Mouse (Mus musculus): ENCODE measurements around the gene Flrt3. TPM values are rescaled to one million over a fixed set of nuclear protein-coding genes. Genes with fewer than 3 reads are reported as not detected.

The Flrt3 gene
- total and polyA plus RNA-seq, 3 experiments: under 0.01 to 0.23 TPM; not detected in 1

- ATAC-seq (ENCODE audit: extremely low read depth, insufficient number of reproducible peaks, low FRiP score, poor library complexity, severe bottlenecking) (no peak), DNase-seq (ENCODE audit: low spot score) (no peak)
- H3K27me3 ChIP-seq (ENCODE audit: insufficient read depth, low read length): no peaks in the 10 kb centered on the region
- H3K4me3 ChIP-seq (ENCODE audit: low read depth, low read length): no peak overlapping the region
- H3K36me3 ChIP-seq (replicated peaks): no peaks in the 10 kb centered on the region
- TF ChIP-seq POLR2AphosphoS5 (IDR thresholded peaks at IDR 0.05; ENCODE audit: insufficient replicate concordance, low read depth, low read length) (no peak), TAL1 (conservative IDR thresholded peaks at IDR 0.05; ENCODE audit: low read depth, low read length) (no peak), CTCF (IDR thresholded peaks at IDR 0.05; ENCODE audit: low read depth, low read length) (no peak), GATA2 (IDR thresholded peaks at IDR 0.05; ENCODE audit: borderline replicate concordance, low read depth, low read length) (no peak), GATA1 (IDR thresholded peaks at IDR 0.05; ENCODE audit: borderline replicate concordance, low read length) (no peak)
- no peaks in the 10 kb centered on the region for H3K4me1 ChIP-seq (ENCODE audit: insufficient read depth, low read depth, low read length)
- peaks cover 3% of the 10 kb centered on the region; the same call in 1 of the 2 replicates for H3K9me3 ChIP-seq (replicated peaks)
Observed at GRCm38 (mm10) chr2:140673466-140673865, 2.2 kb upstream of the Flrt3 start.

GRCm38 (mm10) chr2:140670457-140670856 is 812 bp downstream of the Flrt3 start:
- H3K4me3 ChIP-seq (ENCODE audit: low read depth, low read length): no peak overlapping the region
- DNase-seq (ENCODE audit: low spot score): no peak
- no peaks in the 10 kb centered on the region for H3K27me3 ChIP-seq (ENCODE audit: insufficient read depth, low read length)
- peaks cover 5% of the 10 kb centered on the region; the same call in 1 of the 2 replicates for H3K9me3 ChIP-seq (replicated peaks)
- H3K4me1 ChIP-seq (ENCODE audit: insufficient read depth, low read depth, low read length): no peaks in the 10 kb centered on the region
- H3K36me3 ChIP-seq (replicated peaks): no peaks in the 10 kb centered on the region
- TF ChIP-seq GATA2 (IDR thresholded peaks at IDR 0.05; ENCODE audit: borderline replicate concordance, low read depth, low read length) (no peak), CTCF (IDR thresholded peaks at IDR 0.05; ENCODE audit: low read depth, low read length) (no peak), POLR2AphosphoS5 (IDR thresholded peaks at IDR 0.05; ENCODE audit: insufficient replicate concordance, low read depth, low read length) (no peak), TAL1 (conservative IDR thresholded peaks at IDR 0.05; ENCODE audit: low read depth, low read length) (no peak), GATA1 (IDR thresholded peaks at IDR 0.05; ENCODE audit: borderline replicate concordance, low read length) (no peak)
- ATAC-seq (ENCODE audit: extremely low read depth, insufficient number of reproducible peaks, low FRiP score, poor library complexity, severe bottlenecking): no peak

- H3K27me3 ChIP-seq (ENCODE audit: insufficient read depth, low read length): no peaks in the 10 kb centered on the region
- no peak for DNase-seq (ENCODE audit: low spot score)
- no peak for ATAC-seq (ENCODE audit: extremely low read depth, insufficient number of reproducible peaks, low FRiP score, poor library complexity, severe bottlenecking)
- no peaks in the 10 kb centered on the region for H3K4me1 ChIP-seq (ENCODE audit: insufficient read depth, low read depth, low read length)
- peaks cover 5% of the 10 kb centered on the region; the same call in 1 of the 2 replicates for H3K9me3 ChIP-seq (replicated peaks)
- no peaks in the 10 kb centered on the region for H3K36me3 ChIP-seq (replicated peaks)
- TF ChIP-seq TAL1 (conservative IDR thresholded peaks at IDR 0.05; ENCODE audit: low read depth, low read length) (no peak), CTCF (IDR thresholded peaks at IDR 0.05; ENCODE audit: low read depth, low read length) (no peak), POLR2AphosphoS5 (IDR thresholded peaks at IDR 0.05; ENCODE audit: insufficient replicate concordance, low read depth, low read length) (no peak), GATA2 (IDR thresholded peaks at IDR 0.05; ENCODE audit: borderline replicate concordance, low read depth, low read length) (no peak), GATA1 (IDR thresholded peaks at IDR 0.05; ENCODE audit: borderline replicate concordance, low read length) (no peak)
- H3K4me3 ChIP-seq (ENCODE audit: low read depth, low read length): no peak overlapping the region
Observed at GRCm38 (mm10) chr2:140669786-140670185, 1.5 kb downstream of the Flrt3 start.

GRCm38 (mm10) chr2:140669081-140669480 is 2.2 kb downstream of the Flrt3 start:
- H3K4me1 ChIP-seq (ENCODE audit: insufficient read depth, low read depth, low read length): no peaks in the 10 kb centered on the region
- no peaks in the 10 kb centered on the region for H3K27me3 ChIP-seq (ENCODE audit: insufficient read depth, low read length)
- DNase-seq (ENCODE audit: low spot score): no peak
- ATAC-seq (ENCODE audit: extremely low read depth, insufficient number of reproducible peaks, low FRiP score, poor library complexity, severe bottlenecking): no peak
- no peaks in the 10 kb centered on the region for H3K36me3 ChIP-seq (replicated peaks)
- TF ChIP-seq GATA2 (IDR thresholded peaks at IDR 0.05; ENCODE audit: borderline replicate concordance, low read depth, low read length): no peak
- no peak for TF ChIP-seq POLR2AphosphoS5 (IDR thresholded peaks at IDR 0.05; ENCODE audit: insufficient replicate concordance, low read depth, low read length)
- no peak for TF ChIP-seq GATA1 (IDR thresholded peaks at IDR 0.05; ENCODE audit: borderline replicate concordance, low read length)
- TF ChIP-seq TAL1 (conservative IDR thresholded peaks at IDR 0.05; ENCODE audit: low read depth, low read length): no peak
- TF ChIP-seq CTCF (IDR thresholded peaks at IDR 0.05; ENCODE audit: low read depth, low read length): no peak
- H3K4me3 ChIP-seq (ENCODE audit: low read depth, low read length): no peak overlapping the region
- H3K9me3 ChIP-seq (replicated peaks): peaks cover 5% of the 10 kb centered on the region; the same call in 1 of the 2 replicates

GRCm38 (mm10) chr2:140668311-140668710 is 3.0 kb downstream of the Flrt3 start:
- no peak for TF ChIP-seq POLR2AphosphoS5 (IDR thresholded peaks at IDR 0.05; ENCODE audit: insufficient replicate concordance, low read depth, low read length)
- Histone ChIP-seq H3K36me3 (replicated peaks) (no peaks in the 10 kb centered on the region), H3K4me1 (ENCODE audit: insufficient read depth, low read depth, low read length) (no peaks in the 10 kb centered on the region), H3K9me3 (replicated peaks) (peaks cover 5% of the 10 kb centered on the region; the same call in 1 of the 2 replicates), H3K27me3 (ENCODE audit: insufficient read depth, low read length) (no peaks in the 10 kb centered on the region), H3K4me3 (ENCODE audit: low read depth, low read length) (no peak overlapping the region)
- ATAC-seq (ENCODE audit: extremely low read depth, insufficient number of reproducible peaks, low FRiP score, poor library complexity, severe bottlenecking) (no peak), DNase-seq (ENCODE audit: low spot score) (no peak)

- no peak for ATAC-seq (ENCODE audit: extremely low read depth, insufficient number of reproducible peaks, low FRiP score, poor library complexity, severe bottlenecking)
- TF ChIP-seq TAL1 (conservative IDR thresholded peaks at IDR 0.05; ENCODE audit: low read depth, low read length) (no peak), POLR2AphosphoS5 (IDR thresholded peaks at IDR 0.05; ENCODE audit: insufficient replicate concordance, low read depth, low read length) (no peak), GATA2 (IDR thresholded peaks at IDR 0.05; ENCODE audit: borderline replicate concordance, low read depth, low read length) (no peak), GATA1 (IDR thresholded peaks at IDR 0.05; ENCODE audit: borderline replicate concordance, low read length) (no peak), CTCF (IDR thresholded peaks at IDR 0.05; ENCODE audit: low read depth, low read length) (no peak)
- no peaks in the 10 kb centered on the region for H3K4me1 ChIP-seq (ENCODE audit: insufficient read depth, low read depth, low read length)
- no peak for DNase-seq (ENCODE audit: low spot score)
- H3K27me3 ChIP-seq (ENCODE audit: insufficient read depth, low read length): no peaks in the 10 kb centered on the region
- H3K36me3 ChIP-seq (replicated peaks): no peaks in the 10 kb centered on the region
- H3K9me3 ChIP-seq (replicated peaks): peaks cover 5% of the 10 kb centered on the region; the same call in 1 of the 2 replicates
- no peak overlapping the region for H3K4me3 ChIP-seq (ENCODE audit: low read depth, low read length)
Observed at GRCm38 (mm10) chr2:140667261-140668047, 3.8 kb downstream of the Flrt3 start.
